37 mouse cellular contexts compared by ENCODE assay signal in the genomic region with DNA sequence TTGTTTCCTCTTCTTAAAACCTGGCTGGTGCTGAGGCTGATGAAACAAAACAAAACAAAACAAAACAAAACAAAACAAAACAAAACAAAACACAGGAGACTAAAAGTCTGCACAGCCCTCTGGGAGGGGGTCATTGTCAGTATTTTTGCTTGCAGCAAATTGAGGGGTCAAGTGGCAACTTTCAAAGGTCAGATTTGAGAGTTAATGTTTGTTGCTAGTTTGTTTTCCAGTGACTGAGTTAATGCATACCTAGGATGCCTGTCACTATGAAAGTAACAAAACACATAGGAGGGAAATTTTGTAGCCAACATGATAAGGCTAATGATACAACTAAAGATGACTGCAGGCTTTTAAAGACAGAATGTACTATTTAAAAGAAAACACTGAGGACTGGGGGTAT. TPM values are rescaled to one million over a fixed set of nuclear protein-coding genes. Genes with fewer than 3 reads are reported as not detected.
"Had no signal": no experiment of that assay in that cellular context is flagged by ENCODE, and none has a peak within 500 bp of the region (broad histone marks: within the 10 kb centered on the region; RNA-seq: fewer than 3 reads in every experiment).

No protein-coding gene starts in this region.

- H3K9me3 ChIP-seq: heart, embryonic 10.5 days; heart, embryonic 12.5 days; heart, embryonic 13.5 days; heart, embryonic 15.5 days; hindbrain, embryonic 10.5 days; hindbrain, embryonic 12.5 days; hindbrain, embryonic 13.5 days; hindbrain, embryonic 15.5 days; intestine, embryonic 15.5 days; kidney, embryonic 15.5 days had no signal

- ATAC-seq: hindbrain, embryonic 16.5 days; hindbrain, postnatal 0 days; inflammation-experienced regulatory T-cells, adult 6 months; intestine, embryonic 15.5 days; intestine, embryonic 16.5 days; intestine, postnatal 0 days had no signal

- H3K36me3 ChIP-seq: heart, embryonic 10.5 days; heart, embryonic 12.5 days; heart, embryonic 13.5 days; heart, embryonic 15.5 days; hindbrain, embryonic 12.5 days; hindbrain, embryonic 13.5 days; hindbrain, embryonic 15.5 days; intestine, embryonic 15.5 days; kidney, embryonic 15.5 days had no signal

- H3K27ac ChIP-seq: heart, adult 2 months; heart, embryonic 10.5 days; heart, embryonic 13.5 days; heart, embryonic 15.5 days; hindbrain, embryonic 10.5 days; hindbrain, embryonic 12.5 days; hindbrain, embryonic 13.5 days; hindbrain, embryonic 14.5 days; hindbrain, embryonic 15.5 days; hindbrain, postnatal 0 days; intestine, embryonic 15.5 days; kidney, embryonic 15.5 days; kidney, postnatal 0 days; layer of hippocampus, adult 2 months; left cerebral cortex, adult 2 months had no signal

- H3K9ac ChIP-seq: heart, embryonic 12.5 days; heart, embryonic 13.5 days; heart, embryonic 15.5 days; hindbrain, embryonic 12.5 days; hindbrain, embryonic 13.5 days; hindbrain, embryonic 14.5 days; hindbrain, embryonic 15.5 days; intestine, embryonic 15.5 days; kidney, embryonic 15.5 days had no signal

- H3K4me1 ChIP-seq: heart, embryonic 10.5 days; heart, embryonic 13.5 days; heart, embryonic 15.5 days; intestine, embryonic 15.5 days had no signal

- H3K4me2 ChIP-seq: heart, embryonic 11.5 days; heart, embryonic 12.5 days; heart, embryonic 13.5 days; heart, embryonic 15.5 days; hindbrain, embryonic 12.5 days; hindbrain, embryonic 13.5 days; hindbrain, embryonic 14.5 days; hindbrain, embryonic 15.5 days; intestine, embryonic 15.5 days; kidney, embryonic 15.5 days had no signal

- H3K4me3 ChIP-seq: heart, adult 2 months; heart, embryonic 10.5 days; heart, embryonic 12.5 days; heart, embryonic 13.5 days; heart, embryonic 15.5 days; hindbrain, embryonic 10.5 days; hindbrain, embryonic 12.5 days; hindbrain, embryonic 13.5 days; hindbrain, embryonic 15.5 days; intestine, embryonic 15.5 days; kidney, embryonic 15.5 days; layer of hippocampus, adult 2 months; left cerebral cortex, adult 2 months had no signal

- DNase-seq: heart, adult 2 months; heart, postnatal 10 days; heart, postnatal 14 days; heart, postnatal 36 days; heart, postnatal 4 days; kidney, adult 11 months; kidney, adult 18-20 months; kidney, adult 8-10 months; kidney, postnatal 14 days; kidney, postnatal 25 days; kidney, postnatal 36 days; kidney, postnatal 4 days; layer of hippocampus, adult 9-11 months; layer of hippocampus, postnatal 36 days had no signal

RNA-seq across cellular contexts. Expression of a gene that starts 13.6 kb away (rescaled TPM):
- polyA plus RNA-seq: heart, embryonic 11.5 days; heart, embryonic 12.5 days; heart, embryonic 14.5 days; heart, embryonic 15.5 days; heart, postnatal 0 days; intestine, embryonic 14.5 days; intestine, embryonic 16.5 days; kidney, postnatal 0 days had no signal
